Mouse (Mus musculus): ENCODE data around the gene Gtf3c1. TPM values are rescaled to one million over a fixed set of nuclear protein-coding genes. Genes with fewer than 3 reads are reported as not detected.

Gene Gtf3c1
- 25.8 and 34.7 TPM in 2 replicates for polyA plus RNA-seq (2012; rRNA removed)

GRCm38 (mm10) chr7:125707593-125708022, at the start of gene Gtf3c1, which contains the start of gene D430042O09Rik:
TSS of gene Gtf3c1 (minus strand) at chr7:125707780.
TSS of gene D430042O09Rik (plus strand) at chr7:125707888.
- Histone ChIP-seq H3K27me3 (ENCODE audit: control insufficient read depth, insufficient read depth, low read length) (no peaks in the 10 kb centered on the region), H3K4me1 (ENCODE audit: control insufficient read depth, insufficient read depth, insufficient read length) (peaks cover 17% of the 10 kb centered on the region; the same call in 1 of the 2 replicates), H3K4me3 (ENCODE audit: extremely low read depth, insufficient read depth, insufficient read length) (peak within 1 kb of the TSS; percentile 93), H3K27ac (ENCODE audit: insufficient read depth, low read length) (peak within 1 kb of the TSS; percentile 63), H3K36me3 (ENCODE audit: control insufficient read depth, insufficient read depth, low read length) (peaks cover 12% of the 10 kb centered on the region)
- no peak for TF ChIP-seq CTCF (IDR thresholded peaks at IDR 0.05; ENCODE audit: extremely low read depth, insufficient read depth, insufficient read length, insufficient replicate concordance)
- TF ChIP-seq POLR2A (IDR thresholded peaks at IDR 0.05; ENCODE audit: low read depth, low read length) = peak; percentile 39; the same call in 1 of the 2 replicates
- WGBS = under 1% methylated on average over 45 of the region's 45 CpGs
- DNase-seq (ENCODE audit: low read depth in 1 of 2, low spot score in 2 of 2) = peak; percentile 98 to 100

GRCm38 (mm10) chr7:125756806-125757205, 49.2 kb upstream of the Gtf3c1 start:
- DNase-seq (ENCODE audit: low read depth in 1 of 2, low spot score in 2 of 2) = no peak
- Histone ChIP-seq H3K27me3 (ENCODE audit: control insufficient read depth, insufficient read depth, low read length) (no peaks in the 10 kb centered on the region), H3K4me1 (ENCODE audit: control insufficient read depth, insufficient read depth, insufficient read length) (no peaks in the 10 kb centered on the region), H3K27ac (ENCODE audit: insufficient read depth, low read length) (no peak overlapping the region), H3K36me3 (ENCODE audit: control insufficient read depth, insufficient read depth, low read length) (peaks cover under 1% of the 10 kb centered on the region; the same call in 1 of the 2 replicates), H3K4me3 (ENCODE audit: extremely low read depth, insufficient read depth, insufficient read length) (no peak overlapping the region)
- 89% methylated on average over 6 of the region's 6 CpGs for WGBS
- TF ChIP-seq CTCF (IDR thresholded peaks at IDR 0.05; ENCODE audit: extremely low read depth, insufficient read depth, insufficient read length, insufficient replicate concordance) = no peak
- no peak for TF ChIP-seq POLR2A (IDR thresholded peaks at IDR 0.05; ENCODE audit: low read depth, low read length)

GRCm38 (mm10) chr7:125753326-125753715, 45.7 kb upstream of the Gtf3c1 start:
- no peak for DNase-seq (ENCODE audit: low read depth in 1 of 2, low spot score in 2 of 2)
- TF ChIP-seq CTCF (IDR thresholded peaks at IDR 0.05; ENCODE audit: extremely low read depth, insufficient read depth, insufficient read length, insufficient replicate concordance) (no peak), POLR2A (IDR thresholded peaks at IDR 0.05; ENCODE audit: low read depth, low read length) (no peak)

GRCm38 (mm10) chr7:125752699-125753325, 45.2 kb upstream of the Gtf3c1 start:
- no peaks in the 10 kb centered on the region for H3K27me3 ChIP-seq (ENCODE audit: control insufficient read depth, insufficient read depth, low read length)
- DNase-seq (ENCODE audit: low read depth in 1 of 2, low spot score in 2 of 2) = no peak
- H3K4me1 ChIP-seq (ENCODE audit: control insufficient read depth, insufficient read depth, insufficient read length) = no peaks in the 10 kb centered on the region
- no peaks in the 10 kb centered on the region; the same call in 1 of the 2 replicates for H3K36me3 ChIP-seq (ENCODE audit: control insufficient read depth, insufficient read depth, low read length)
- 91% methylated on average over 7 of the region's 7 CpGs for WGBS
- no peak overlapping the region for H3K4me3 ChIP-seq (ENCODE audit: extremely low read depth, insufficient read depth, insufficient read length)
- H3K27ac ChIP-seq (ENCODE audit: insufficient read depth, low read length) = no peak overlapping the region
- no peak for TF ChIP-seq CTCF (IDR thresholded peaks at IDR 0.05; ENCODE audit: extremely low read depth, insufficient read depth, insufficient read length, insufficient replicate concordance)
- TF ChIP-seq POLR2A (IDR thresholded peaks at IDR 0.05; ENCODE audit: low read depth, low read length) = no peak

More at GRCm38 (mm10) chr7:125753326-125753715, 45.7 kb upstream of the Gtf3c1 start:
- H3K36me3 ChIP-seq (ENCODE audit: control insufficient read depth, insufficient read depth, low read length) = no peaks in the 10 kb centered on the region; the same call in 1 of the 2 replicates
- no peaks in the 10 kb centered on the region for H3K27me3 ChIP-seq (ENCODE audit: control insufficient read depth, insufficient read depth, low read length)
- H3K4me3 ChIP-seq (ENCODE audit: extremely low read depth, insufficient read depth, insufficient read length) = no peak overlapping the region
- 86% methylated on average over 3 of the region's 3 CpGs for WGBS
- H3K27ac ChIP-seq (ENCODE audit: insufficient read depth, low read length) = no peak overlapping the region
- H3K4me1 ChIP-seq (ENCODE audit: control insufficient read depth, insufficient read depth, insufficient read length) = no peaks in the 10 kb centered on the region

GRCm38 (mm10) chr7:125748186-125748585, 40.6 kb upstream of the Gtf3c1 start:
- H3K4me1 ChIP-seq (ENCODE audit: control insufficient read depth, insufficient read depth, insufficient read length) = no peaks in the 10 kb centered on the region
- H3K4me3 ChIP-seq (ENCODE audit: extremely low read depth, insufficient read depth, insufficient read length) = no peak overlapping the region
- TF ChIP-seq CTCF (IDR thresholded peaks at IDR 0.05; ENCODE audit: extremely low read depth, insufficient read depth, insufficient read length, insufficient replicate concordance) (no peak), POLR2A (IDR thresholded peaks at IDR 0.05; ENCODE audit: low read depth, low read length) (no peak)
- 71% methylated on average over 3 of the region's 3 CpGs for whole genome bisulfite sequencing
- DNase-seq (ENCODE audit: low read depth in 1 of 2, low spot score in 2 of 2) = no peak
- H3K27ac ChIP-seq (ENCODE audit: insufficient read depth, low read length) = no peak overlapping the region
- H3K27me3 ChIP-seq (ENCODE audit: control insufficient read depth, insufficient read depth, low read length) = no peaks in the 10 kb centered on the region
- no peaks in the 10 kb centered on the region for H3K36me3 ChIP-seq (ENCODE audit: control insufficient read depth, insufficient read depth, low read length)

GRCm38 (mm10) chr7:125747316-125747690, 39.7 kb upstream of the Gtf3c1 start:
- Histone ChIP-seq H3K4me1 (ENCODE audit: control insufficient read depth, insufficient read depth, insufficient read length) (no peaks in the 10 kb centered on the region), H3K27me3 (ENCODE audit: control insufficient read depth, insufficient read depth, low read length) (no peaks in the 10 kb centered on the region), H3K36me3 (ENCODE audit: control insufficient read depth, insufficient read depth, low read length) (no peaks in the 10 kb centered on the region), H3K4me3 (ENCODE audit: extremely low read depth, insufficient read depth, insufficient read length) (no peak overlapping the region), H3K27ac (ENCODE audit: insufficient read depth, low read length) (no peak overlapping the region)
- no peak for DNase-seq (ENCODE audit: low read depth in 1 of 2, low spot score in 2 of 2)
- TF ChIP-seq CTCF (IDR thresholded peaks at IDR 0.05; ENCODE audit: extremely low read depth, insufficient read depth, insufficient read length, insufficient replicate concordance) (no peak; the same call in 1 of the 2 replicates), POLR2A (IDR thresholded peaks at IDR 0.05; ENCODE audit: low read depth, low read length) (no peak)
- 79% methylated on average over 7 of the region's 7 CpGs for WGBS
